Mouse (Mus musculus): ENCODE measurements around the gene Dpep3.

Gene Dpep3

GRCm38 (mm10) chr8:105936866-105937475, 42.3 kb downstream of the Dpep3 start:
- peak; percentile 90 for DNase-seq (ENCODE audit: extremely low read depth, low read depth)

- DNase-seq (ENCODE audit: extremely low read depth, low read depth): peak; percentile 39
Observed at GRCm38 (mm10) chr8:105935863-105936603, 43.2 kb downstream of the Dpep3 start.

GRCm38 (mm10) chr8:105935105-105935504, 44.1 kb downstream of the Dpep3 start:
- DNase-seq (ENCODE audit: extremely low read depth, low read depth): peak; percentile 89

- no peak for DNase-seq (ENCODE audit: extremely low read depth, low read depth)
Observed at GRCm38 (mm10) chr8:105933762-105934161, 45.5 kb downstream of the Dpep3 start, which contains the start of gene Ctrl. Gene Ctrl (minus strand): TSS chr8:105933862.

- no peak for DNase-seq (ENCODE audit: extremely low read depth, low read depth)
Observed at GRCm38 (mm10) chr8:105932525-105932924, 46.7 kb downstream of the Dpep3 start.

GRCm38 (mm10) chr8:105931271-105931670, 48.0 kb downstream of the Dpep3 start:
- DNase-seq (ENCODE audit: extremely low read depth, low read depth): no peak

- DNase-seq (ENCODE audit: extremely low read depth, low read depth): peak; percentile 26
Observed at GRCm38 (mm10) chr8:105930602-105931001, 48.6 kb downstream of the Dpep3 start.

- no peak for DNase-seq (ENCODE audit: extremely low read depth, low read depth)
Observed at GRCm38 (mm10) chr8:105925123-105925522, 54.1 kb downstream of the Dpep3 start.

All from MEL-GATA-1-ER (cell line).